Mouse (Mus musculus) frontal cortex, postnatal 25 days (tissue): ENCODE data around the gene Pm20d2.

ENCODE experiments used
- DNase-seq, 2 experiments: peaks; one replicate each; pipeline ENCODE4 v3.0.0; 2022; ENCODE audit warnings: low spot score in 2 of 2

Pm20d2 gene

DNA sequence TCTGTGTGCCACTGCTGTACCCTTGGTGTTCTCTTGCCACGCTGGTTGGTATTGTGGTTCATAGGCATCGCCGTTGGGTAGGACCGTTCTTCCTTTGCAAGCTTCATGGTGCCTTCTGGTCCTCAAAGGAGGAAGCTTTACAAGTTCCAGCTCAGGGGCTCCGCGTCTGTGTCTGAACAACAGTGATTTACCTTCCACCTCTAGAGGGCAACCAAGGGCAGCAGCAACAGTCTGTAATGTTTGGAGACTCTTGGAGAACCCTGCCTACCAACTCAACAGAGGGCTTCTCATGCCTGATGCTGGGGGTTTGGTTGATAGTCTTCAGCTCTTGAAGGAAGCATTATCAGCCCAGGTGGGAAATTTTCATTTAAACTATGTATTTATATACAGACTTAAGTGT is 65.0 kb downstream of the Pm20d2 start:
- DNase-seq: peak; percentile 19 to 23
